Mouse (Mus musculus) CD8-positive naive resting alpha-beta T cell, adult 2 months (primary cell): ENCODE measurements around the gene Ahnak2.

Experiments
- DNase-seq, 2 experiments: peaks; one replicate each; pipeline ENCODE4 v3.0.0; 2022; ENCODE audit warnings: low read depth in 2 of 2, low spot score in 2 of 2

The Ahnak2 gene

DNA sequence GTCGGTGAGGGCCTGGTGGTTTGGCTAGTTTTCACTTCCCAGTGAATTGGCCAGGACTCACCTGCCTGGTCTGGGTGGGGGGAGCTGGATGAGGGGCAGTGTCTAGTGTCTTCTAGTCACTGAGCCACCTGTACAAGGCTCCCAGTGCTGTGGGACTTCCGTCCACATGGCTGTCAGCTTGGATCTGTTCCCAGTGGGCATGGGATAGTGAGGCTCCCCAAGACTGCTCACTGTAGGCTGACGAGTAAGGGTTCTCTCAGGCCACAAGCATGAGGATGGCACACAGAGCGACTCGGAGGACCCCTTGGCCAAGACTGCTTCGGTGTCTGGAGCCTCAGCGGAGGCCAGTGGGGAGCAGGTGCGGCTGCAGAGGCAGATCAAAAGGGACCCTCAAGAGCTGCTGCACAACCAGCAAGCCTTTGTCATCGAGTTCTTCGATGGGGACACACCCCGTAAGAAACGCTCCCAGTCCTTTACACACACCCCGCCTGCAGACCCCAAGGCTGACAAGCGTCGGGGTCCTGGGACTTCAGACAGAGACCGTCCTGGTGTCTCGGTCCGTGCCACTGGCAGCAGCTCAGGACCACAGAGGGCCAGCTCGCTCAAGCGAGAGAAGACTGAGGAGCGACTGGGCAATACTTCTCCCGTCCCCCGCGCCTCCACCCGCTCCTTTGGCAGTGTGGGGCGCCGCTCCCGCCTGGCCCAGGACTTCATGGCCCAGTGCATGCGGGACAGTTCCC, 66.4 kb downstream of the Ahnak2 start:
- DNase-seq: no peak

DNA sequence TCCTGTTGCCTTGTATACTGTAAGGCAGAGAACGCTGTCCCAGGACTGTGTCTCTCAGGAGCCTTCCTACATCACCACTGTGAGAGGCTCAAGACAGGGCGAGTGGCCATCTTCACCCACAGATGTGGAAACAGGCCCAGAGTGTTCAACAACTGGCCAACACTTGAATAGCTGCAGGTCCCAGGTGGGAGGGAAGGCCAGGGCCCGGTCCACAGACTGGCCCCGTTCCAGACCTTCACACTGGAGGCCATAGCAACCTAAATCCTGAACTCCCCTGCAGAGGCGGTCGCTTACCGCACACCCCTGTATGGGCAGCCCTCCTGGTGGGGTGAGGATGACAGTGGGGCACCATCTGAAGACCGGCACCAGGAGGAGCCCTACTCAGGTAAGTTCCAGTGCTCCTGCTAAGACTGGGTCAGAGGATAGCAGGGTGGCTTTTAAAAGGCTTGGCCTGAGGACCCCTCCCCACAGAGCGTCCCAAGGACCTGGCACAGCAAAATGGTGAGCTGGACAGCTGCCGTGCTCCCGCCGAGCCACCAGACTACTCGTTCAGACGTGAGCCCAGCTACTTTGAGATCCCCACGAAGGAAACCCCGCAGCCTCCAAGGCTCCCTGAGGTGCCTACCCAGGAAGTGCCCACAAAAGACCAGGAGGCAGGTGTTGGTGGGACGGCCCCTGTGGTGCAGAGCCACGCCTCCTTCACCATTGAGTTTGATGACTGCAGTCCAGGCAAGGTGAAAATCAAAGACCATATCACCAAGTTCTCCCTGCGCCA, 67.4 kb downstream of the Ahnak2 start:
- no peak for DNase-seq

DNA sequence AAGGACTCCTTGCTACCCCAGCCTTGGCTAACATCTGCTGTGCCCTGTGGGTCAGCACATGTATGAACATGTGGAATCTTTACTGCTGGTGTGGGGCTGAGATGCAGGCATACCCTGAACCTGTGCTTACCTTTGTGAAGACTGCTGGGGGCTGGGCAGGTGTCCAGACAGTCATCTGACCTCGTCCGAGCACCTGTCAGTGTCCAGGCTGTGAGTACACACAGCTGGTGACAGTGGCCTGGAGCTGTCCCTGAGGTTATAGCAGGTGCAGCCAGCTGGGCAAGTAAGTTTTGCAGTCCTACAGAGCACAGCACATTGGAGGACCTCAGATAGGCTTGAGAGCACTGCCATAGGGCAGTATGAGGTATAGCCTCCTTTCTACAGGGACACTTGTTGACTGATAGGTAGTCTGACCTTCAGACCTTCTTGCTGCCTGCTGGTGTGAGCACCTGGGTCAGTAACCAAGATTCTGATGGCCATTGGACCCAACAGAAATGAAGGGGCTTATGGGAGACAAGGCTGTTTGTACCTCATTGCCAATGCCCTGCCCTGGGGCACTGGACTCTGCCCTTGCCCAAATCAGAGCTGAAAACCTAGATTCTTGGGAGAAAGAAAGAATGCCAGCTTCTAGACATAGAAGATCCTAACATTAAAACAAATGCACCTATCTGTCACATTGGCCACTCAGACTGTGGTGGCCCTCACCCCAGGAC, 68.2 kb downstream of the Ahnak2 start:
- DNase-seq: no peak

DNA sequence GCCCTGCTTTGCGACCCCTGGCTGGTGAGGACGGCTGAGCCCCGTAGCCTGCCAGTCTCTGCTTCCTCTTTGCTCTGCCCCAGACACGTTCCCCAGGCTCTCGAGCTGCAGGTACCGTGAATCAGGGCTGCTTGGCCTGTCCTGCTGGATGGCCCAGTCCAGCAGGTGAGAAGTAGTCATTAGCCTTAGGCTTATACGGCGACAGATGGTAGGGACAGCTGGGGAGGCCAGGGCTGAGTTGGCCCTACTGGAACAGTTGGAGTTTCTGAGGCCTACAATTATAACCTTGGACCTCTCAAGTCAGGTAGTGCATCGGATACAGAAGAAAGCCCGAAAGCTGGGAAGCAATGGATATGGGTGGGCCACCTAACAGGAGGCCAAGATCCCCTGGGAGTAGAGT, 69.9 kb downstream of the Ahnak2 start:
- DNase-seq: no peak

DNA sequence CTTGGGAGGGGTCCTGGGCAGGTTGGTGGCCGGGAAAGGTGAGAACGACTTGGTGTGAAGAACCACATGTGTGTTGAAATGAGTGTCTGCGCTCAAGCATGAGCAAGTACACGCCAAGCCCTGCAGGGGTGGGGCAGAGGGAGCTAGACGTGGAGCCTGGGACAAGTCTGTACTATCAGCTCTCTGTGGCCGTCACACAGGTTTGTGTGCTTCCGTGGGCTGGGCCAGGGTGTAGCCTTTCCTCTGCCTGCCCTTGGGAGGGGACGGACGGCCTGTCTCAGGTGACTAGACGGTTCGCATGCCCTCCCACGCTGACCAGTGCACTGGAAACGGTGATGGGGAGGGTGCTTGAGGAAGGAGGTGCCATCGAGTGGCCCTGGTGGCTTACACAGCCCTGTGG, 71.6 kb downstream of the Ahnak2 start:
- no peak for DNase-seq

DNA sequence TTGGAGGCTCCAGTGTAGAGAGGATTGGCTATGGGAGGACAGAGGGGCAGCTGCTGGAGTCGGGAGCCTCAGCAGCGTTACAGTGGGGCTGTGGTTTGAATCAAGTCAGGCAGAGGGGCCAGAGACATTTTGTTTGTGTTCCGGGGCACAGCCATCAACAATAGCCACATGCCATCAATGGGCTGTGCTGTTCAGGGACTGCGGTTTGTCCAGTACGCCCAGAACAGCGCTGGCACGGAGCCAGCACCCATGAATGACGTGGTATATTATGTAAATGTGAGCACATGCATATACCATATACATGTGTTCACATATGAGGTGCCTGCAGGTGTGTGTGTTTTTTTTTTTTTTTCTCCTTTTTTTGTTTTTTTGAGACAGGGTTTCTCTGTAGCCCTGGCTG, 74.7 kb downstream of the Ahnak2 start:
- DNase-seq: no peak

DNA sequence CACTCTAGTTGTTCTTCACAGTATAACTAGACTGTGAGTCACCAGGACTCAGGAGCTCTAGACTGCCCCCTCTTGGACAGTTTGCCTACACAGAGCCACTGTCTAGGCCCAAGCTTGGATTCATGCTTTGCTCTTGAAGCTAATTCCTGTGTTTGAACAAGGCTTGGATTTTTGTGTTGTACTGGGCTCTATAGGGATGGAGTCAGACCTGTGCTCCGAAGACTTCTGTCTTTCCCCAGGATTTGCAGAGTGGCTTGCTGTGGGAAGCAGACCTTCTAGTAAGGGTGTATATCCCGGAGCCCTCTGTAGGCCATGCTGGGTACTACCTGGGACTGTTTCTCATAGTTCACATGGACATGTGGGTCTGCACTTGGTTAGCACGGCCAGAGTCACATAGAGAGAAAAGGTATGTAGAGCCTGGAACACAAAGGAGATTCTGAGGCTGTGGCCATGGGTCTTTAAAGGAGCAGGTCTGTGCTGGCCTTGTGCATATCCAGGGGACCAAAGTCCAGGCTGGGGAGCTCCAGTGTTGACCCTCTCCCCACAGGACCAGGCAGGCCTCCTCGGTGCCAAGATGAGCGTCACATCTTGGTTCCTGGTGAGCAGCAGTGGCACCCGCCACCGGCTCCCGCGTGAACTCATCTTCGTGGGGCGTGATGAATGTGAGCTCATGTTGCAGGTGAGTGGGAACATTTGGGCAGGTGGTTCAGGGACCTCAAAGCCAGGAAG, 78.2 kb downstream of the Ahnak2 start:
- DNase-seq: peak; percentile 51 to 68

DNA sequence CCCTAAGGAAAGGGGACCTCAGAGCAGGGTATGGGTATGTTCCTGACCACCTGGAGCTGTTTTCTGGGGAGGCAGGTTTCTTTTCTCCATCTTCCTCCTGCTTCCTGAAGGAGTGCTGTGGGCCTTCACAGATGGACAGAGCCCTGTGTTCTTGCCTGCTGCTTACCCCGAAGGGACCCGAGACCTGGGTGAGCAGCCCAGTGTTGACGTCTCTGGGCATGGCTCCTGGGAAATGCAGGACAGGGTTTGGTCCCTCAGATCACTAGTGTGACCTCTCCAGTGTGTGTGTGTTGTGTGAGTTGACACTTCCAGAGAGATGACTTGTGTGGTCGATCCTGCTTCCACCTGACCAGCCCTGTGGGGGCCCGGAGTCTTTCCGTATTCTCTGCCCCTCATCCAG, 79.0 kb downstream of the Ahnak2 start:
- no peak for DNase-seq

DNA sequence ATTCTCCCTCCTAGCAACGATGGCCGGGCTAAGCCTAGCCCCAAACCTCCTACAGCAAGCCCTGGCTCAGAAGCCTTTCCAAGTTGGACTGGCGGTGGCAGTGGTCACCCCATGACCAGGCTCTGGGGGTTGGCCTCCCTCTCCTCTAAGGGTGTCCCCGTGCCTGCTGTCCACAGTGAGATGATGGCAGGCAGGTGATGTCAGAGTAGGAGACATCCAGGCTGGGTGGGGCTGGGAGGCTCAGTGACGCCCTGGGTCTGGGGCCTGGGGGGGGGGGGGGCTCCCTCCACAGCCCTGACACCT, 79.5 kb downstream of the Ahnak2 start:
- DNase-seq: no peak

DNA sequence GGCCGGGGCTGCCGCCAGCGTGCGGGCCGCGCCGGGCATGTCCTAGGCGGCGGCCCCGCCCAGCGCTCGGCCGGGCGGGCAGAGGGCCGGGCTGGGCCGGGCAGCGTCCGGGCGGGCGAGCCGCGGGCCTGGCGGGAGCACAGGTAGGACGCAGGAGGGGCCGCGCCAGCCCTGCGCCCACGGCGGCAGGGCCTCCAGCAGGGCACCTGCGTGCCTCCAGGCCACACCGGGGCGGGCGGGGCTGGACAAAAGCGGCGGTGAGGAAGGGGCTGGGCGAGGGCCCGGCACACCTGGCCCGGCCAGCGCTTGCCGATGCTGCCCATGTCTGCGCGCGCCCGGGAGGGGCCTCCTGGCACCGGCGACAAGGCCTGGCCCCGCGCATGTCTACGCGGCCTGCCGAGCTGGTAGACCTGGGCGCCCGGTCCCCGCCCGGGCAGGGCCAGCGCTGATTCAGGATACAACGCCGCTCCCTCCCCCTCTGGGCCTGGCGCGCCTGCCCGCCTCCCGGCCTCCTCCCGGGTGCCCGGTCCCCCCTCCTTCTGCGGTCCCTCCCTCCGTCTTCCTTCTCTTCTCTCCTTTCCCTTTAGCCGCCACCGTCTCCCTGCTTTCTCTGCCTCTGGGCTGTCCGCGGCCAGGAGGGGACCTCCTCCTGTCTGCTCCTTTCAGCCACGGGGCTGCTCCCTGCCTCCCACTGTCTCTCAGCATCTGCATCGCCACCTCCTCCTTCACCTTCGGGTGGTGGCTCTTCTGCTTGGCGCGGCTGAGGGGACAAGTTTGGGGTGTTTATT, 80.0 kb downstream of the Ahnak2 start:
- DNase-seq: no peak
